Mouse (Mus musculus): ENCODE results near the gene Samm50. TPM values are rescaled to one million over a fixed set of nuclear protein-coding genes. Genes with fewer than 3 reads are reported as not detected.
A peak's percentile ranks its signal among the peaks of the same experiment; 100 is the strongest.
"Not testable (repeated sequence)": the region's sequence is repeated elsewhere in the genome, so short reads cannot be mapped to it uniquely, and the experiment has no call there.

The Samm50 gene
- polyA plus RNA-seq (2015; fragmentation: Nextera tagmentation; extraction: Ambion mirVana), result 147 and 155 TPM in 2 replicates

DNA sequence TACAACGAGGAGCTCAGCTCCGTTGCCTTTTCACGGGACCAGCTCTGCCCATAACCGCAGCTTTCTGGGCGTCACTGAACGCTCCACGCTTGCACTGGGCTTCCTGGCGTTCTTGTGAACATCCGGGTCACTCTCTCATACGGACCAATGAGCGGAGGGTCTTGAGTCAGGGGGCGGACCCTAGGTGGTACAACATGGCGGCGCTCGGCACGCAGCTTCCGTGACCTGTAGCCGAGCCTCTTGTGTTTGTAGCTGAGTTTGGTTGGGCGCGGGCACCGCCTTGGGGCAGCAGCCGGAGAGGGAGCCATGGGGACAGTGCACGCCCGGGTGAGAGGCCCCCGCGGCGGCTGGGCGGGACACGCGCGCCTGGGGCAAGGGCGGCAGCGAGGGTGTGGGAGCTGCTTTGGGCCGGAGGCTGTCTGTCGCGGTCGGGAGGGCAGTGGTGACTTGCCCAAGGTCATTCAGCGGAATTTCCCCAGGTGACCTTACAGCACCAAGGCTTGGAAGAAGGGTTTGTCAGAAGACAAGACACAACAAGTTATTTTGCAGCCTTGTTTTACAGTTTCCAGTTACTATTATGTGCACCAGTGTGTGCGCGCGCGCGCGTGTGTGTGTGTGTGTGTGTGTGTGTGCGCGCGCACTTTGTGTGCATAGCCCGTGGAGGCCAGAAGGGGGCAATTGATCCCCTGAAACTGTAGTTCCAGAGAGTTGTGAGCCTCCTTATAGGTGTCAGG, at the start of gene Samm50:
TSS of gene Samm50 (plus strand) at position 184 of the 734 bp plus-strand sequence.
- Histone ChIP-seq H3K4me3 (replicated peaks; ENCODE audit: low read depth, low read length) (peak within 1 kb of the TSS; percentile 63), H3K27me3 (ENCODE audit: insufficient read depth, low read length) (no peaks in the 10 kb centered on the region), H3K4me1 (replicated peaks; ENCODE audit: insufficient read depth, low read length) (peaks cover 8% of the 10 kb centered on the region; the same call in 1 of the 2 replicates), H3K27ac (peak within 1 kb of the TSS; percentile 93), H3K9ac (ENCODE audit: low read depth, low read length) (peak within 1 kb of the TSS; percentile 75), H3K4me2 (ENCODE audit: low read length) (peak within 1 kb of the TSS; percentile 62), H3K36me3 (ENCODE audit: insufficient read depth, low read length) (peaks cover 14% of the 10 kb centered on the region), H3K9me3 (replicated peaks; ENCODE audit: low read length) (no peaks in the 10 kb centered on the region)
- peak; percentile 98 for DNase-seq (ENCODE audit: low spot score)
- WGBS, result 5% methylated on average over 48 of the region's 48 CpGs
- TF ChIP-seq CTCF (IDR thresholded peaks at IDR 0.05; ENCODE audit: low read depth), result peak; percentile 38; the same call in 1 of the 2 replicates
- peak; percentile 98 for ATAC-seq (replicated peaks; ENCODE audit: low FRiP score, low read depth)

DNA sequence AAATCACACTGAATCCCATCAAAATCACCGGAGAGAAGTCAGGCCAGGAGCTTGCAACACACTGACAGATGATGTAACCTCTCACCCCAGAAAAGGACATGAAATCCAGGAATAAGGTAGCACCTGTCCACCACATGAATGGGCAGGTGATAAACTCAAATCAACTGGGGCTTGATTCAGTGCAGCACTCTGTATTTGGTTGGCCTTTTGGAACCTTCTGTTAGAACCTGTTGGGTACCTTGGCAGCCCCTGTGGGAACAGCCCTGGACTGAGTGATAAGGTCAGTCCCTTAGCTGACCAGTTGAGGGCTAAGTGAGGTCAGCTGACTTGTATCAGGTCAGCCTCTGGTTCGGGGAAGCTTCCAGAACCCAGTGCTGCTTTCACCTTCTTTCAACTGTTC, 35.9 kb upstream of the Samm50 start:
- ATAC-seq (replicated peaks; ENCODE audit: low FRiP score, low read depth) (no peak), DNase-seq (ENCODE audit: low spot score) (no peak)
- Histone ChIP-seq H3K27me3 (ENCODE audit: insufficient read depth, low read length) (no peaks in the 10 kb centered on the region), H3K4me1 (replicated peaks; ENCODE audit: insufficient read depth, low read length) (no peaks in the 10 kb centered on the region), H3K9ac (ENCODE audit: low read depth, low read length) (no peak overlapping the region), H3K4me3 (replicated peaks; ENCODE audit: low read depth, low read length) (no peak overlapping the region), H3K27ac (no peak overlapping the region), H3K4me2 (ENCODE audit: low read length) (no peak overlapping the region), H3K9me3 (replicated peaks; ENCODE audit: low read length) (no peaks in the 10 kb centered on the region), H3K36me3 (ENCODE audit: insufficient read depth, low read length) (no peaks in the 10 kb centered on the region)
- TF ChIP-seq CTCF (IDR thresholded peaks at IDR 0.05; ENCODE audit: low read depth), result no peak
- 84% methylated on average over 2 of the region's 2 CpGs for WGBS

DNA sequence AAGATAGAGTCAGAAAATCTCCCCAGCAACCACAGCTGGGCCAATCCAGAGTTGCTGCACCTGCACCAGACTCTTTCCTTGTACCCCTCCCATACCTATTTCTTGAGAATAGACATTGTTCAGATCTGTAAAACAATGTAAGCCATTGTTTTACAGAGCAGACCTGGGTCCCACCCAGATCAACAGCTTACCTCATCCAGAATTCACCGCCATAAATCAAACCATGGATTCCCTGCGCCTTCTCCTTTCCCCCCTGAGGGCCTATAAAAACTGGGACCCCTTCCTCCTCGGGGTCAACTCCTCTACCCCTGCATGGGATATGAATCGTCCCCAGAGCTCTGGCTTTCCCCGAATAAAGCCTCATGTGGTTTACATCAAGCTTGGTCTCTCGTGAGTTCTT, 34.5 kb upstream of the Samm50 start:
- ATAC-seq (replicated peaks; ENCODE audit: low FRiP score, low read depth); DNase-seq (ENCODE audit: low spot score); H3K4me1 ChIP-seq (replicated peaks; ENCODE audit: insufficient read depth, low read length); H3K9ac ChIP-seq (ENCODE audit: low read depth, low read length); H3K36me3 ChIP-seq (ENCODE audit: insufficient read depth, low read length); H3K27me3 ChIP-seq (ENCODE audit: insufficient read depth, low read length); H3K4me3 ChIP-seq (replicated peaks; ENCODE audit: low read depth, low read length); H3K9me3 ChIP-seq (replicated peaks; ENCODE audit: low read length); H3K27ac ChIP-seq; H3K4me2 ChIP-seq (ENCODE audit: low read length): not testable (repeated sequence)
- 75% methylated on average over 6 of the region's 6 CpGs for WGBS

DNA sequence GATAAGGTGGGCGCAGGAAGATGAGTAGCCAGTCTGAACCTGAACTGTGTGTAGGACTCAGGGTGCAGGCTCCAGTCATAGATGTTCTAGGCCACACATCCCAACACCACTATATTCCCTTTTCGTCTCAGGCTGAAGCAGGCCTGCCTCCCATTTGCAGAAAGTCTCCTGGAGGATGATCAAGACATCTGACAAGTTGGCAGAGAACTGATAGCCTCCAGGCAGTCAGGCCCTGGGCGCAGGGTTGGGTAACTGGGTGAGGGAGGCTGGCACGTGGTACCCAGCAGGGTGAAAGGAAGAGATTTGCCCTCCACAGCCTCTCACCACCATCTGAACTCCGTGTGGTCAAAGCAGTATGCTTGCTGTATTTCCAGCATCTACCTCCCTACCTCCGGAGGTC, 30.2 kb upstream of the Samm50 start:
- Histone ChIP-seq H3K9me3 (replicated peaks; ENCODE audit: low read length) (no peaks in the 10 kb centered on the region), H3K27me3 (ENCODE audit: insufficient read depth, low read length) (no peaks in the 10 kb centered on the region), H3K27ac (no peak overlapping the region), H3K4me1 (replicated peaks; ENCODE audit: insufficient read depth, low read length) (no peaks in the 10 kb centered on the region), H3K9ac (ENCODE audit: low read depth, low read length) (no peak overlapping the region), H3K4me2 (ENCODE audit: low read length) (no peak overlapping the region), H3K4me3 (replicated peaks; ENCODE audit: low read depth, low read length) (no peak overlapping the region), H3K36me3 (ENCODE audit: insufficient read depth, low read length) (no peaks in the 10 kb centered on the region)
- no peak for DNase-seq (ENCODE audit: low spot score)
- no peak for ATAC-seq (replicated peaks; ENCODE audit: low FRiP score, low read depth)
- TF ChIP-seq CTCF (IDR thresholded peaks at IDR 0.05; ENCODE audit: low read depth), result no peak
- 82% methylated on average over 6 of the region's 6 CpGs for whole genome bisulfite sequencing

DNA sequence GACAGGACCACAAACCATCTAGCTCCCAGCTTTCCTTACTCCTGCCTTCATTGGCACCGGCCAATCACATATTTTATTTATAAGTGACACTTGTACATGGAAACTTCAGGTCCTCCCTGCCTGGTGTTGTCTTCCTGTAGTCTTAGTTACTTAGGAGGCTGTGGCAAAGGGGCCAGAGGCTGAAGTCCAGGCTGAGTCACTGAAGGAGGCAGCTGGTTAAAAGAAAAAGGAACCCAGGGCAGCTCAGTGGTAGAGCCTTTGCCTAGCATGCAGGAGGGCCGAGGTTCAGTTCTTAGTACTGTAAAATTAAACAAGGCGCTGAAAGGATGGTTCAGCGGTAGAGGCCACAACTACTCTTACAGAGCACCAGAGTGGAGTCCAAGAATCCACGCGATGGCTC, 25.2 kb upstream of the Samm50 start:
- DNase-seq (ENCODE audit: low spot score) (peak; percentile 10), ATAC-seq (replicated peaks; ENCODE audit: low FRiP score, low read depth) (no peak)
- H3K4me2 ChIP-seq (ENCODE audit: low read length), result no peak overlapping the region
- H3K27me3 ChIP-seq (ENCODE audit: insufficient read depth, low read length), result no peaks in the 10 kb centered on the region
- no peak overlapping the region for H3K9ac ChIP-seq (ENCODE audit: low read depth, low read length)
- H3K27ac ChIP-seq, result no peak overlapping the region
- no peaks in the 10 kb centered on the region for H3K9me3 ChIP-seq (replicated peaks; ENCODE audit: low read length)
- peaks cover 9% of the 10 kb centered on the region; the same call in 1 of the 2 replicates for H3K4me1 ChIP-seq (replicated peaks; ENCODE audit: insufficient read depth, low read length)
- no peaks in the 10 kb centered on the region for H3K36me3 ChIP-seq (ENCODE audit: insufficient read depth, low read length)
- TF ChIP-seq CTCF (IDR thresholded peaks at IDR 0.05; ENCODE audit: low read depth), result no peak
- 72% methylated on average over 6 of the region's 6 CpGs for WGBS
- no peak overlapping the region for H3K4me3 ChIP-seq (replicated peaks; ENCODE audit: low read depth, low read length)

DNA sequence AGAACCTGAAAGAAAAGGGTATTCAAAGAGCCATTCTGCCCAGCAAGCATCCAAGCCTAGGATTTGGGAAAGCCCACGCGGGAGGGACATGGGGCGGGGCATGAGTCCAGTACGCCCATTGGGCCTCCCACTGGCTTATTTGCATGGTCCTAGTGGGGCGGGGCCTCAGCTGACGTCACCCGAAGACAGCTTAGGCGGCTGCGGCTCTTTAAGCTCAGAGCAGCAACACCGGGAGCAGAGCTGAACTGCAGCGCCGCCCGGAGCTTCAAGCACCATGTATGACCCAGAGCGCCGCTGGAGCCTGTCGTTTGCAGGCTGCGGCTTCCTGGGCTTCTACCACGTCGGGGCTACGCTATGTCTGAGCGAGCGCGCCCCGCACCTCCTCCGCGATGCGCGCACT, 24.4 kb upstream of the Samm50 start, which contains the start of gene Pnpla3:
TSS of gene Pnpla3 (plus strand) at position 238 of the 400 bp plus-strand sequence.
- peak within 1 kb of the TSS; percentile 26 for H3K4me3 ChIP-seq (replicated peaks; ENCODE audit: low read depth, low read length)
- H3K27ac ChIP-seq, result no peak within 1 kb of the TSS
- WGBS, result under 1% methylated on average over 28 of the region's 28 CpGs

More for the DNA sequence above, 24.4 kb upstream of the Samm50 start, which contains the start of gene Pnpla3:
- peak within 1 kb of the TSS; percentile 24 for H3K9ac ChIP-seq (ENCODE audit: low read depth, low read length)
- TF ChIP-seq CTCF (IDR thresholded peaks at IDR 0.05; ENCODE audit: low read depth), result peak; percentile 50
- no peaks in the 10 kb centered on the region for H3K36me3 ChIP-seq (ENCODE audit: insufficient read depth, low read length)
- H3K9me3 ChIP-seq (replicated peaks; ENCODE audit: low read length), result no peaks in the 10 kb centered on the region
- DNase-seq (ENCODE audit: low spot score) (peak; percentile 97), ATAC-seq (replicated peaks; ENCODE audit: low FRiP score, low read depth) (peak; percentile 97)
- H3K27me3 ChIP-seq (ENCODE audit: insufficient read depth, low read length), result no peaks in the 10 kb centered on the region
- peak within 1 kb of the TSS; percentile 59 for H3K4me2 ChIP-seq (ENCODE audit: low read length)
- H3K4me1 ChIP-seq (replicated peaks; ENCODE audit: insufficient read depth, low read length), result peaks cover 9% of the 10 kb centered on the region; the same call in 1 of the 2 replicates
